Mouse (Mus musculus): ENCODE results near the gene Brsk2.

Gene Brsk2

GRCm38 (mm10) chr7:141956174-141956566 lies 6.6 kb downstream of the Brsk2 start:
- DNase-seq (ENCODE audit: low spot score), result no peak

DNA sequence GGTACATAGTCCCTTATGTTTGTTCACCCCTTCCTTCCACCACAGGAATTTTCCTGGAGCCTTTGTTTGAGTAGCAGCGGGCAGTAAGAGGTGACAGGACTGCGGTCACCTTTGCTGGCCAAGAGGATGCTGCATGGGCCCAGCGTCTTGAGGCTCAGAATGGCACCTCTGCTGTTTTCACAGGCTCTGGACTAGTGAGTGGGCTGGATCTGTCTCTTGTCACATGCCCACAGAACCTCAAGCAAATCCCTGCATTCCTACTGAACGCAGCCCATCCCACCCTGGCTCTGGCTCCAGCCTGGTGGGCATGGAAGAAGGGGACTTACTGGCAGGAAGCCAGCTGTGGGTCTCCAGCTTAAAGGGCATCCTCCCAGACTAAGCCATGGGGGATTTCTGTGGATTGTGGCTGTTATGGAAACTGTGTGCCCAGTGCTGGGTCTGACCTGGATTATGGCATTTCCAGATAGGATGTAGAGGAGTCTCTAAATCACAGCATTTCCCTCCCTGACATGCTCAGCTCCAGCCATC lies 8.0 kb downstream of the Brsk2 start:
- DNase-seq (ENCODE audit: low spot score), result no peak

DNA sequence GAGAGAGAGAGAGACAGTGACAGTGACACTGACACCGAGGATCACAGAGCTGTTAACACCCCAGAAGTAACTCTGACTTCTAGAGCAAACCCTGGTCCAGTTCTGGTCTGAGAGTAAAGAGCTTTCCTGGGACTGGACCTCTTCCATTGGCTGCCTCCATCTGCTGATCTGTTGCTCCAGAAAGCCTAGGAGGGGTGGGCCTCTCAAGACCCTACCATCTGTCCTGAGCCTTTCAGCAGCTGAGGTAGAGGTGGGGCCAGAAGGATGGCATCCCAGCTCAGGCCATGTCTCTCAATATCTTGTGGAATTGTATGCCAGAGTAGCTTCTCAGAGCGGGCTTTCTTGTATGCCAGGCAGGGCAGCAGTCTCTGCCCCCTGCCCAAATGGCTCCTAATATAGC lies 8.7 kb downstream of the Brsk2 start:
- DNase-seq (ENCODE audit: low spot score), result no peak

GRCm38 (mm10) chr7:141959133-141959532 lies 9.6 kb downstream of the Brsk2 start:
- peak; percentile 60 for DNase-seq (ENCODE audit: low spot score)

DNA sequence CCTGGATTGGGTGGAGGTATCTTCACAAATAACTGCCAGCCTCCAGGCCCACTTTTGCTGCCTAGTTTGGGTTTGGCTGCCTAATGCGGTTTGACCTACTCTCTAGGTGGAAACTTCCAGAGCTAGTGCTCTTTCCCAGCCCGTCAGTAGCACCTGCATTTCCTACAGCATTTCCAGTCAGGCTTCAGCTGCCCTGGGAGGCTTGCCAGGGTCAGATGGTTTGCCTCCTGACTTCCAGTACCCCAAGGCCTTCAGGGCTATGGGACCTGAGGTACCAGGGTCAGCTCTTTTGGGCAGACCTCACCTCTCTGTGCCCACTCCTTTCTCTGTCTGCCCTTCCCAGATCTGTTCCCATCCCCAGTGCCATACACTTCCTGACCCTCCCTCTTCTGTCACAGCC lies 11.4 kb downstream of the Brsk2 start:
- no peak for DNase-seq (ENCODE audit: low spot score)

GRCm38 (mm10) chr7:141961491-141961890 lies 11.9 kb downstream of the Brsk2 start:
- no peak for DNase-seq (ENCODE audit: low spot score)

GRCm38 (mm10) chr7:141962521-141962920 lies 13.0 kb downstream of the Brsk2 start:
- DNase-seq (ENCODE audit: low spot score), result no peak

DNA sequence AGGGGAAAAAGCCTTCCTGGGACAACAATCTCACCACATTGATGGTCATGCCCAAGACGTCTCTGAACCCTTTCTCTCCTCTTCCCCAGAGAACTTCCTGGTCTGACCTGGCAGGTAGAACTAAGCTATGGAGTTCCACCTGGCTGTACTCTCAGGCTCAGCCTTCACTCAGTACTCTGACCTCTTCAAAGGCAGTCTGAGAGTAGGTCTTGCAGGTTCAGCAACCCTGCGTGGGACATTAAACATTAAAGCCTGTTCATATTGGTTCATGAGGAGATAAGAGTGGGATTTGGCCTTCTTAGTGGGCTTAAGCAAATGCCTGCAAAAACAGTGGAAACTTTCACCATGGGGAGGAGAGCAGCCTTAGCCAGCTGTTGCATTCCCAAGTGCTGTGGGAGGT lies 16.7 kb downstream of the Brsk2 start:
- no peak for DNase-seq (ENCODE audit: low spot score)

DNA sequence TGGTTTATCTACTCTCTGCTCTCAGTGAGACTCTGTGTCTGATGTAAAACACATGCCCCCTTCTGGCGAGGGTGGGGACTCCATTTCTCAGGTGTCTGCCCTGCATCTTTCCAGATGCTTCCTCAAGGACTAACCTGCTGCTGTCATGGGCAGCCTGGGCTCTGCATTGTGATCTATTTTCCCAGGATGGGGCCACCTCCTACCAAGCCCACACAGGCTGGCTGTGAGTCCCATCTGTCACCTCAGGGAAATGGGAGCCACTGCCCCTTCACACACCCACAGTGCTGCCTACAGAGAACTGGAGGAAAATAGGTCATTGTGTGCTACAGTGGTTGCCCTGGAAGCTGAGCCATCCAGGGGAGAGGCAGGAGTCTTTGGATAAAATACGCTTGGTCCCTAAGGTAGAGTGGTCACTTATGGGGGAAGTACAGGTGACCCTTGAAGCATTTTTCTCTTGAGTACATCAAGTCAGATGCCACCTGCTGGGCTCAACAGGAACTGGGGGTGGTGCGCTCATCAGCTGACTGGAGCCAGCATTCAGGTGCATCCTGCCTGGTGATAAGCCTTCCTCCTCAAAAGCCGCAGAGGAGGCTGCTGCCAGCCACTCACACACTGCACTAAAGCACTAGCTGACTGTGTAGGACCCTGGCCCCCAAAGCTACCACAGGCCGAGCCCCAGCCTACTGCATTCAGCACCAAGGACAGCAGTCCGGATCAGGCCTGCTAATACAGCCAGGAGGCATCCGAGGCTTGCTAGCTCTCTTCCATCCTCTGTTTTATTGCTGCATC lies 23.5 kb downstream of the Brsk2 start:
- peak; percentile 72 for DNase-seq (ENCODE audit: low spot score)

DNA sequence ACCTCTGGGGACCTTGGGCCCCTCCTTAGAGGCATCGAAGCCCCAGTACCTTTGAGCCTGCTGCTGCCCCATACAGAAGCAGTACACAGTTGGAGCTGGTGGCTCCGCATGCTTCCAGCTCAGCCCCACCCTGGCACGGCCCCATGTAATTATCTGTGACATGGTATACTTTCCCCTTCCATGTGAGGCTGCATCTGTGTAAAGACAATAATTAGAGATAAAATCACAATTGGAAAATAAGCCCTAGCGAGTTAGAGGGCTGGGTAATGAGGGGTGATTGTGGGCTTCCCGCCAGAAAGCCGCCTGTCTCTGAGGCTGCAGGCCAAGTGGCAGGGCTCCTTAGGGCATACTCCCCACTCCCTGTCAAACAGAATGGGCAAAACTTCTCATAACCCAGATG lies 28.5 kb downstream of the Brsk2 start:
- DNase-seq (ENCODE audit: low spot score), result no peak

- DNase-seq (ENCODE audit: low spot score), result no peak
Measured at GRCm38 (mm10) chr7:141979247-141979646, 29.7 kb downstream of the Brsk2 start.

DNA sequence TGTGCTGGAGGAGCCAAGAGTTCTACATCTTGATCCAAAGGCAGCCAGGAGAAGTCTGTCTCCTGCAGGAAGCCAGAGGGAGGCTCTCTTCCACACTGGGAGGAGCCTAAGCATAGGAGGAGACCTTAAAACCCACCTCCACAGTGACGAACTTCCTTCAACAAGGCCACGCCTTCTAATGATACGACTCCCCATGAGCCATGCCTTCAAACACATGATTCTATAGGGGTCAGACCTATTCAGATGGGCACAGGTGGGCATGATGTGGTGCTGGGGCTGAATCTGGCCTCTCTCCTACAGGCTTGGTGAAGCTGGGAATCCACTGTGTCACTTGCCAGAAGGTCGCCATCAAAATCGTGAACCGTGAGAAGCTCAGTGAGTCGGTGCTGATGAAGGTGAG lies 31.7 kb downstream of the Brsk2 start:
- no peak for DNase-seq (ENCODE audit: low spot score)

DNA sequence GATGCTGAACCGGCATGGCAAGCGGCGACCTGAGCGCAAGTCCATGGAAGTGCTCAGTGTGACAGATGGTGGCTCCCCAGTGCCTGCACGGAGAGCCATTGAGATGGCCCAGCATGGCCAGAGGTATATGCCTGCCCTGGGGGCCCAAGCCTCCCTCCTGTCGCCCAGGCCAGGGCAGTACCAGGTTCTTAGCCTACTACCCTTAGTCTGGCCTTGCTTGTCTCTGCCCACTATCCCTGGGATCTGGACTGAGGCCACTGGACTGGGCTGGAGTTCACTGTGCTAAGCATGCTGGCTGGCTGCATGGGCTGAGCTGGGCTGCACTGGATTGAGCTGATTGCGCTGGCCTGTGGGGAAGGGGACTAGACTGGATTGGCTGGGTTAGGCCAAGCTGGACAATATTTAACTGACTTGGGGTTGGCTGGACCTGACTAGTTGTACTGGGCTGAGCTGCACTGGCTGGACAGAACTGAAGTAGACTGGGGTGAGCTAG lies 38.8 kb downstream of the Brsk2 start:
- no peak for DNase-seq (ENCODE audit: low spot score)

- no peak for DNase-seq (ENCODE audit: low spot score)
Measured at GRCm38 (mm10) chr7:141991183-141991582, 41.6 kb downstream of the Brsk2 start.

DNA sequence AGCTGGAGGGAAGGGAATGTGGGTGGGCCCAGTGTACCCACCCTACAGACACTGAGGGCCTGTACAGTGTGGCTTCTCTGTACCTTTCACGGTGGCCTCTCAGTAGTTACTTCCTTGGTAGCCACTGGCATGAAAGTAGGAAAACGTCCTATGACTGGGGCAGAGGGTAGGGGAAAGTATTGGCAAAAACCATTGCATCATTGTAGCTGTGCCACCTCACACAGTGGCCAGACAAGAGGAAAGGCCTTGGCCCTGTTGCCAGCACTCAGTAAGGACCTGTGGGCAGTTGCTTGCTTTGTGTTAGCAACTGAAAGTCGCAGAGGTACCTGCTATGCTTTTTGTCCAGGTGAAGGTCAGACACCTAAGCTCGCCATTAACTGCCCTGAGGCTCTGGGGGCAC lies 44.6 kb downstream of the Brsk2 start:
- DNase-seq (ENCODE audit: low spot score), result no peak

- no peak for DNase-seq (ENCODE audit: low spot score)
Measured at GRCm38 (mm10) chr7:142000661-142001060, 51.1 kb downstream of the Brsk2 start.

DNA sequence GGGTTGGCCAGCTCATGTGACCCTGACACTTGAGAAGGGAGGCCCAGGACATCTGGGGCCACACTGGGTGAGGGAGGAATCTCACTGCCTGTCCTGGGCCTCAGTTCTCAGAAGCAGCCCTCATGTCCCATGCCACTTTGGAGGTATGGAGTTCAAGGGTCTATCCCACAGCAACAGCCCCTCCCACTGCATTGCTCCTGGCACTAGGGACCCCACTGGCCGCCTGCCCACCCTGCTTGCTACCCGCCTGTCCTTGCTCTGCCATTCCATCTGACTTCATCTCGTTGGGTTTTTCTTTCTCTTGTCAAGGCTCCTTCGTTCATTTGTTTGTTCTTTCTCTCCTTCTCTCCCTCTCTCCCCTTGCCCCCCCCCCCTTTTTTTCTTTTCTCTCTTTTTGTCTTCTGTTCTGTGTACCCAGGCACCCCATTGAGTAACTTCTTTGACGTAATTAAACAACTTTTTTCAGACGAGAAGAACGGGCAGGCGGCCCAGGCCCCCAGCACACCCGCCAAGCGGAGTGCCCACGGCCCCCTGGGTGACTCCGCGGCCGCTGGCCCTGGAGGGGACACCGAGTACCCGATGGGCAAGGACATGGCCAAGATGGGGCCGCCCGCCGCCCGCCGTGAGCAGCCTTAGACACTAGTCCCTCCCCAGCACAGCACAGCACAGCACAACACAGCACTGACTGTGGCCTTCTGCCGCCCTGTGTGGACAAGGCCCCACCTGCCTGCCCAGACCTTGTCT lies 52.2 kb downstream of the Brsk2 start:
- no peak for DNase-seq (ENCODE audit: low spot score)

- DNase-seq (ENCODE audit: low spot score), result peak; percentile 67
Measured at GRCm38 (mm10) chr7:142016562-142016961, 67.0 kb downstream of the Brsk2 start.

DNA sequence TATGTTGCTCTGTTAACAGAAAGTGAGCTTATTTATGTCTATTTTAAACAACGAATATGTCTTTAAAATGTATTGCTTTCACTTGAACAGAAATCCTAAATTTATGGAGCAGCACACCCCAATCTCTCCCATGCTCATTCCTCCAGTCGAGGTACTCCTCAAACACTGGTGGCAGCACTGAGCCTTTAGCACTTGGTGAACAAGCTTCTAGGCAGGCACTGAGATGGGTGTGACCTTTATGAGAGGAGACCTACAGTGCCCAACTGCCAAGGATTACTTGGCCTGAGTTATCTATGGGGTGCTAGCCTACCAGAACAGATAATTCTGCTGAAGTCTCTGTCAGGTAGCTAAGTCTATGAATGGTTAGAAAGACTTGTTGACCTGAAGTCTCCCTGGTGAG lies 70.1 kb downstream of the Brsk2 start:
- no peak for DNase-seq (ENCODE audit: low spot score)

DNA sequence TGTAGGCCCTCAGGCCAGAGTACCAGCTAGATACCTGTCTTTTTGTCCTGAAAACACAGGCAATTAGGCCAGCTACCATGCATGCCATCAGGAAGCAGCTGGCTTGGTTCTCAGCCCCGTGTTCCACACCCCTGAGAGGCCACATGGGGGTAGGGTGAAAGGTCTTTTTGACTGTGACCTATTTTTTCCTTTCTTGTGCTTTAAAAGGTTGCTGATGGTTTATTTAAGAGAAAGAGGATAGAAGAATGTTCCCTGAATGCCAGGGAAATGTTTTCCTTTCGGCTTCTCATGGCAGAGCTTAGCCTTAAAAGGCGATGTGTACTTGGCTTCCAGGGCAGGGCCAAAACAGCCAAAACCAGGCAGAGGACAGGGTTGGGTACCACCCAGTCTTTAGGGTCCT lies 71.3 kb downstream of the Brsk2 start:
- no peak for DNase-seq (ENCODE audit: low spot score)

DNA sequence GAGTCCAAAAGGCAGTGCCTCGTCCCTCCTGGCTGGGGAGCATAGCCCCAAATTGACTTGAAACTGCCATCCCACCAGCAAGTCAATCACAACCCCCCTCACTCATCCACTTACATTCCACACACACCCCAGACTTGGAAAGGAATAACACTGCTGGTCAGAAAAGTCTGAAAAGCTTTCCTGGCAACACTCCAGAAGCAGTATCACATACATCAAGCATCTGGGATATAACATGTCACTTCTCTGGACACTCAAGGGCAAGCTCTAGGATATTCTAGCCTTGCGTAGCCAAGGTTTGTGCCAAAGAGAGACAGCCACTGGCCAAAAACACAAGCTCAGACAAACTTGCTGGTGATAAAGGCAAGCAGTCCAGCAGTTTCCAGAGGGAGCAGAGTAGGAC lies 75.6 kb downstream of the Brsk2 start:
- no peak for DNase-seq (ENCODE audit: low spot score)

DNA sequence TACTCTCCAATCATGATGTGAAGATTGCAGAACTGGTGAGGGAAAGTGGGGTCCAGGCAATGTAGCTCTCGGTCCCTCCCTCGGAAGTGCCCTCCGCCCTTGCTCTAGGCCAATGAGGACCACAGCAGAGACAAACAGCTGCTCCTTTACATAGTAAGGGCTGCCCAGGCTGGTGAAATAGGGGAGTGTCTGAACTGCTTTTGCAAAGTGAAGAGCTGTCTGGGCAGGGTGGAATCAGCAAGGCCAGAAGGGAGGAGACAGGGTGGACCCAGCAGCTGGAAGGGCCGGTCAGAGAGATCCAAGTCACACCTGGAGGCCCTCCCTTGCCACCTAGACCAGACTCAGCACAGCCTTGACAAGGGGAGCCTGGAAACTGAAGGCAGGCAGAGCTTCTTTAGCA lies 76.4 kb downstream of the Brsk2 start:
- no peak for DNase-seq (ENCODE audit: low spot score)

GRCm38 (mm10) chr7:142030073-142030472 lies 80.5 kb downstream of the Brsk2 start:
- DNase-seq (ENCODE audit: low spot score), result no peak
